Mouse (Mus musculus) midbrain, embryonic 13.5 days (tissue): Measurements from ENCODE around the gene Tmem234. TPM values are rescaled to one million over a fixed set of nuclear protein-coding genes. Genes with fewer than 3 reads are reported as not detected.

Source experiments
- ATAC-seq: fragments of 200-750 bp; cut with Nextera tagmentation; 2 replicates; pipeline ENCODE4 v1.8.0; 2017; ENCODE audit warnings: mild to moderate bottlenecking, moderate TSS enrichment, moderate library complexity
- H3K27ac ChIP-seq: fragments of 300-500 bp; sonication (generic); 2 replicates; pipeline ENCODE4 v1.5.1; 2015; ENCODE audit warnings: inconsistent platforms, mild to moderate bottlenecking, moderate library complexity
- H3K27me3 ChIP-seq: fragments of 300-500 bp; sonication (generic); 2 replicates; pipeline ENCODE4 v1.6.1; 2015; ENCODE audit warnings: mild to moderate bottlenecking, inconsistent platforms
- H3K36me3 ChIP-seq: fragments of 300-500 bp; sonication (generic); 2 replicates; pipeline ENCODE4 v1.6.1; 2015; ENCODE audit warnings: mild to moderate bottlenecking, inconsistent platforms
- H3K4me1 ChIP-seq: fragments of 300-500 bp; sonication (generic); replicated peaks from 2 replicates; pipeline ENCODE4 v1.6.1; 2015; ENCODE audit warnings: inconsistent platforms
- H3K4me2 ChIP-seq: fragments of 300-500 bp; sonication (generic); replicated peaks from 2 replicates; pipeline ENCODE4 v1.6.1; 2015; ENCODE audit warnings: moderate library complexity, mild to moderate bottlenecking, inconsistent platforms
- H3K4me3 ChIP-seq: fragments of 300-500 bp; sonication (generic); replicated peaks from 2 replicates; pipeline ENCODE4 v1.5.1; 2015; ENCODE audit warnings: mild to moderate bottlenecking, inconsistent platforms
- H3K9ac ChIP-seq: fragments of 300-500 bp; sonication (generic); replicated peaks from 2 replicates; pipeline ENCODE4 v1.6.1; 2015; ENCODE audit warnings: mild to moderate bottlenecking, inconsistent platforms
- H3K9me3 ChIP-seq: fragments of 300-500 bp; sonication (generic); 2 replicates; pipeline ENCODE4 v1.6.1; 2016; ENCODE audit warnings: mild to moderate bottlenecking, inconsistent platforms
- WGBS: fragments of 180-500 bp; shearing (Covaris S2); methylation state at CpG from one replicate; pipeline ENCODE4 v1.1.7; 2015; 5-methylcytosine and 5-hydroxymethylcytosine counted together
- microRNA-seq: library from miRNA; unstranded; fragments of <30 nt; microRNA quantifications from one replicate; pipeline ENCODE4, GENCODE M21; 2016
- polyA plus RNA-seq: library from polyadenylated mRNA; unstranded; fragments of >200 nt; fragmentation: Nextera tagmentation; extraction: Ambion mirVana; gene quantifications from 2 replicates; pipeline ENCODE4 v1.2.1, GENCODE M21; 2015

Tmem234 gene
- polyA plus RNA-seq, 1 experiment from 2014 or later, result 205 TPM

GRCm38 (mm10) chr4:129650359-129650758 lies 49.9 kb downstream of the Tmem234 start:
- Histone ChIP-seq H3K9ac (no peak overlapping the region), H3K27ac (no peak overlapping the region), H3K4me1 (no peaks in the 10 kb centered on the region), H3K4me3 (no peak overlapping the region), H3K9me3 (no peaks in the 10 kb centered on the region), H3K36me3 (peaks cover 93% of the 10 kb centered on the region), H3K27me3 (no peaks in the 10 kb centered on the region), H3K4me2 (no peak overlapping the region)
- 95% methylated on average over 8 of the region's 8 CpGs for WGBS
- ATAC-seq, result no peak

- WGBS, result 90% methylated on average over 14 of the region's 14 CpGs
- H3K4me1 ChIP-seq, result no peaks in the 10 kb centered on the region
- peaks cover 87% of the 10 kb centered on the region for H3K36me3 ChIP-seq
- H3K27ac ChIP-seq, result no peak overlapping the region
- H3K4me2 ChIP-seq, result no peak overlapping the region
- ATAC-seq, result no peak
- no peak overlapping the region for H3K9ac ChIP-seq
- no peak overlapping the region for H3K4me3 ChIP-seq
- no peaks in the 10 kb centered on the region for H3K9me3 ChIP-seq
- H3K27me3 ChIP-seq, result no peaks in the 10 kb centered on the region
Measured at GRCm38 (mm10) chr4:129654770-129655169, 54.3 kb downstream of the Tmem234 start.

GRCm38 (mm10) chr4:129661584-129661983 lies 61.1 kb downstream of the Tmem234 start:
- no peak overlapping the region for H3K9ac ChIP-seq
- H3K4me2 ChIP-seq, result no peak overlapping the region
- no peaks in the 10 kb centered on the region; the same call in 1 of the 2 replicates for H3K4me1 ChIP-seq
- no peak for ATAC-seq
- H3K27me3 ChIP-seq, result no peaks in the 10 kb centered on the region
- H3K36me3 ChIP-seq, result peaks cover 50% of the 10 kb centered on the region
- H3K4me3 ChIP-seq, result no peak overlapping the region
- H3K27ac ChIP-seq, result no peak overlapping the region
- WGBS, result 95% methylated on average over 3 of the region's 3 CpGs
- H3K9me3 ChIP-seq, result no peaks in the 10 kb centered on the region

DNA sequence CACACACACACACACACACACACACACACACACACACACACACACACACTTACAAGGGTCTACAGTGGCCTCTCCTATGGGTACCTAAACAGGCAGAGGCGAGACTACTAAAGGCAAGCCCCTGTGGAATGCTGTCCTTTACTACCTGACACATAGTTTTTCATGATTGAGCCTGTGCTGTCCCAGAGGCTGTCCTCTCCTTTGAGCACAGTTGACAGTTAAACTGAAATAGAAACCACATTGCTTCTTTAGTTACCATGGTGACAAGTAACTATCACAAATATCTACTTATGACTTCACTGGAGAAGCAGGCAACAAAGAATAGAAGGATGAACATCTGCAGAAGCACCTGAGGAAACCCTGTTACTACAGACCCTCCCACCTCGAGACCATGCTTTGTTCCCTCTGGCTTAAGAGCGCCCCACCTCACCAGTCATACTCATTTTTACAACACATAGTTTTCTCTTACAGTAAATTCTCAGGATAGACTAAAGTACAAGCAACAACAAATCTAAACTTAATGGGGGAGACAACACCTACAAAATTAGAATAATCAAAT lies 61.9 kb downstream of the Tmem234 start:
- Histone ChIP-seq H3K27me3 (no peaks in the 10 kb centered on the region), H3K4me1 (no peaks in the 10 kb centered on the region; the same call in 1 of the 2 replicates), H3K9me3 (no peaks in the 10 kb centered on the region), H3K9ac (no peak overlapping the region), H3K4me3 (no peak overlapping the region), H3K4me2 (no peak overlapping the region), H3K27ac (no peak overlapping the region), H3K36me3 (peaks cover 42% of the 10 kb centered on the region)
- no peak for ATAC-seq
- 86% methylated on average over 3 of the region's 3 CpGs for WGBS

- Histone ChIP-seq H3K27ac (peak overlapping the region; percentile 93; the same call in 1 of the 2 replicates), H3K4me1 (peaks cover 20% of the 10 kb centered on the region), H3K27me3 (no peaks in the 10 kb centered on the region), H3K4me3 (peak overlapping the region; percentile 93), H3K9me3 (no peaks in the 10 kb centered on the region), H3K9ac (peak overlapping the region; percentile 93), H3K36me3 (peaks cover 13% of the 10 kb centered on the region), H3K4me2 (peak overlapping the region; percentile 89)
- 8% methylated on average over 12 of the region's 12 CpGs for WGBS
- peak; percentile 19; the same call in 1 of the 2 replicates for ATAC-seq
Measured at GRCm38 (mm10) chr4:129671491-129672082, 71.1 kb downstream of the Tmem234 start.

DNA sequence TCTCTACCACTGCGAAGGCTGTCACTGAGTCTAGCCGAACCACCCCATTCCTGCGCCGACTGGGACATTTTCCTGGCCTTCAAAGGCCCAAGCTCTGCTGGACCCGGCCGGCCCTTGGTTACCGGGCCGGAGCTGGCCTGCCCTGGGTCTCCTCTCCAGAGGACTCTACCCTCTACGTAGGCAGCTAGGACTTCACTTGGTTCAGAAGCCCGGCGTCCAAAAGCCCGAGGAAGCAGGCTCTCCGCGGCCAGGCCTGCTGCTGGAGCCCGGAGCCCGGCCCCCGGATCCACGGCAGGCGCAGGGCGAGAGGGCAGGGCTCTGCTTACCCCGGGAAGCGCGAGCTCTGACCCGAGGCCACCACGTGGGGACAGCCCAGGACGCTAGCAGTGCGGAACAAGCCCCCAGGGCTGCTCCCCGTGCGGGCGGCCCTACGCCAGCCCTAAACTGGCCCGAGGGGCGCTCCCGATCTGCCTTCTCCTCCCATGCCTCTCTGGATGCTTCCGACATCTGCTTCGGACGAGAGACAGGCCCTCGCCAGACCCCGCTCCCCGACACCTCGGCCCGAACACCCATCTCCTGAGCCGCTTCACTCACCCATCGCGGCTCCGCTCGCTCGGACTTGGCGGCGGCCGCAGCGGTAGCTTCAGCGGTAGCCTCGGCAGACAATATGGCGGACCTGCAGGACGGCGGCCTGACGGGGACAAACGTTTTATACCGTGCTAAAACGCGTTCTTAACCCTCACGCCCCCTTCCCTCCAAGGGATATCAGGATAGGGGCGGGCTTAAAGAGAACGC lies 71.8 kb downstream of the Tmem234 start, which contains the start of gene Kpna6:
Kpna6 (minus strand) TSS at position 685 of the 795 bp plus-strand sequence.
- H3K36me3 ChIP-seq, result peaks cover 20% of the 10 kb centered on the region
- H3K9me3 ChIP-seq, result no peaks in the 10 kb centered on the region
- peak within 1 kb of the TSS; percentile 93 for H3K9ac ChIP-seq
- H3K27me3 ChIP-seq, result no peaks in the 10 kb centered on the region
- peak; percentile 91 for ATAC-seq
- H3K27ac ChIP-seq, result peak within 1 kb of the TSS; percentile 93
- peak within 1 kb of the TSS; percentile 93 for H3K4me3 ChIP-seq
- H3K4me2 ChIP-seq, result peak within 1 kb of the TSS; percentile 89
- peaks cover 20% of the 10 kb centered on the region for H3K4me1 ChIP-seq
- WGBS, result under 1% methylated on average over 64 of the region's 65 CpGs

- peak overlapping the region; percentile 93 for H3K27ac ChIP-seq
- H3K36me3 ChIP-seq, result peaks cover 26% of the 10 kb centered on the region
- H3K4me1 ChIP-seq, result peaks cover 20% of the 10 kb centered on the region
- H3K27me3 ChIP-seq, result no peaks in the 10 kb centered on the region
- 8% methylated on average over 10 of the region's 10 CpGs for WGBS
- peak overlapping the region; percentile 89 for H3K4me2 ChIP-seq
- ATAC-seq, result no peak
- H3K4me3 ChIP-seq, result peak overlapping the region; percentile 93
- peak overlapping the region; percentile 47; the same call in 1 of the 2 replicates for H3K9ac ChIP-seq
- no peaks in the 10 kb centered on the region for H3K9me3 ChIP-seq
Measured at GRCm38 (mm10) chr4:129672878-129673449, 72.5 kb downstream of the Tmem234 start.

Small RNAs within 50 kb of the gene (microRNA-seq; reads per million reads assigned to microRNA genes)
- gene Mir8119, result not detected

Other genes starting within 250 kb of the Tmem234 start
- 17.2 and 19.7 TPM in 2 replicates for gene Zbtb8a, start 222.6 kb upstream of the Tmem234 start, polyA plus RNA-seq
- gene Zbtb8b, start 159.8 kb upstream of the Tmem234 start, polyA plus RNA-seq, result 12.0 TPM in 2 replicates
- gene Bsdc1, start 139.1 kb upstream of the Tmem234 start, polyA plus RNA-seq, result 34.0 and 36.7 TPM in 2 replicates
- 0.16 and 0.26 TPM in 2 replicates for gene Tssk3, start 109.6 kb upstream of the Tmem234 start, polyA plus RNA-seq
- not detected in 2 replicates for gene Fam229a, start 109.5 kb upstream of the Tmem234 start, polyA plus RNA-seq
- 1,749 and 1,885 TPM in 2 replicates for gene Marcksl1, start 87.1 kb upstream of the Tmem234 start, polyA plus RNA-seq
- 138 TPM in 2 replicates for gene Hdac1, start 58.0 kb upstream of the Tmem234 start, polyA plus RNA-seq
- 5.9 and 7.1 TPM in 2 replicates for gene Lck, start 27.0 kb upstream of the Tmem234 start, polyA plus RNA-seq
- 0.22 and 0.35 TPM in 2 replicates for gene Fam167b, start 22.1 kb upstream of the Tmem234 start, polyA plus RNA-seq
- 210 and 220 TPM in 2 replicates for gene Eif3i, start within 50 bp of the Tmem234 start, polyA plus RNA-seq
- 2.6 and 3.5 TPM in 2 replicates for gene Dcdc2b, start 13.6 kb downstream of the Tmem234 start, polyA plus RNA-seq
- 30.0 and 35.8 TPM in 2 replicates for gene Iqcc, start 18.4 kb downstream of the Tmem234 start, polyA plus RNA-seq
- 133 and 137 TPM in 2 replicates for gene Ccdc28b, start 23.3 kb downstream of the Tmem234 start, polyA plus RNA-seq
- gene Txlna, start 40.4 kb downstream of the Tmem234 start, polyA plus RNA-seq, result 62.9 and 66.3 TPM in 2 replicates
- 13.7 and 16.9 TPM in 2 replicates for gene Kpna6, start 72.1 kb downstream of the Tmem234 start, polyA plus RNA-seq
- gene Tmem39b, start 96.2 kb downstream of the Tmem234 start, polyA plus RNA-seq, result 20.3 and 24.0 TPM in 2 replicates
- 180 and 182 TPM in 2 replicates for gene Khdrbs1, start 141.6 kb downstream of the Tmem234 start, polyA plus RNA-seq
- gene Ptp4a2, start 210.6 kb downstream of the Tmem234 start, polyA plus RNA-seq, result 287 and 316 TPM in 2 replicates